Mouse (Mus musculus) midbrain, embryonic 15.5 days (tissue): ENCODE data around the gene Pgpep1l. TPM values are rescaled to one million over a fixed set of nuclear protein-coding genes. Genes with fewer than 3 reads are reported as not detected.
A peak's percentile ranks its signal among the peaks of the same experiment; 100 is the strongest.

Experiments used
- ATAC-seq: fragments of 200-750 bp; cut with Nextera tagmentation; replicated peaks from 2 replicates; pipeline ENCODE4 v1.8.0; 2017; ENCODE audit warnings: moderate TSS enrichment
- H3K27ac ChIP-seq: fragments of 300-500 bp; sonication (generic); 2 replicates; pipeline ENCODE4 v1.5.1; 2015; ENCODE audit warnings: mild to moderate bottlenecking, inconsistent platforms
- H3K27me3 ChIP-seq: fragments of 300-500 bp; sonication (generic); replicated peaks from 2 replicates; pipeline ENCODE4 v1.6.1; 2015; ENCODE audit warnings: inconsistent platforms
- H3K36me3 ChIP-seq: fragments of 300-500 bp; sonication (generic); replicated peaks from 2 replicates; pipeline ENCODE4 v1.6.1; 2015; ENCODE audit warnings: inconsistent platforms
- H3K4me1 ChIP-seq: fragments of 300-500 bp; sonication (generic); 2 replicates; pipeline ENCODE4 v1.6.1; 2015; ENCODE audit warnings: inconsistent platforms
- H3K4me2 ChIP-seq: fragments of 300-500 bp; sonication (generic); 2 replicates; pipeline ENCODE4 v1.6.1; 2015; ENCODE audit warnings: inconsistent platforms, mild to moderate bottlenecking, moderate library complexity
- H3K4me3 ChIP-seq: fragments of 300-500 bp; sonication (generic); 2 replicates; pipeline ENCODE4 v1.5.1; 2015; ENCODE audit warnings: mild to moderate bottlenecking, inconsistent platforms
- H3K9ac ChIP-seq: fragments of 300-500 bp; sonication (generic); 2 replicates; pipeline ENCODE4 v1.6.1; 2015; ENCODE audit warnings: mild to moderate bottlenecking, inconsistent platforms
- H3K9me3 ChIP-seq: fragments of 300-500 bp; sonication (generic); 2 replicates; pipeline ENCODE4 v1.6.1; 2016; ENCODE audit warnings: inconsistent platforms
- WGBS: fragments of 180-500 bp; shearing (Covaris S2); methylation state at CpG from one replicate; pipeline ENCODE4 v1.1.7; 2015; ENCODE audit warnings: mixed read lengths; 5-methylcytosine and 5-hydroxymethylcytosine counted together
- polyA plus RNA-seq: library from polyadenylated mRNA; unstranded; fragments of >200 nt; fragmentation: Nextera tagmentation; extraction: Ambion mirVana; gene quantifications from 2 replicates; pipeline ENCODE4 v1.2.1, GENCODE M21; 2015

The Pgpep1l gene
- not detected in 2 replicates for polyA plus RNA-seq

DNA sequence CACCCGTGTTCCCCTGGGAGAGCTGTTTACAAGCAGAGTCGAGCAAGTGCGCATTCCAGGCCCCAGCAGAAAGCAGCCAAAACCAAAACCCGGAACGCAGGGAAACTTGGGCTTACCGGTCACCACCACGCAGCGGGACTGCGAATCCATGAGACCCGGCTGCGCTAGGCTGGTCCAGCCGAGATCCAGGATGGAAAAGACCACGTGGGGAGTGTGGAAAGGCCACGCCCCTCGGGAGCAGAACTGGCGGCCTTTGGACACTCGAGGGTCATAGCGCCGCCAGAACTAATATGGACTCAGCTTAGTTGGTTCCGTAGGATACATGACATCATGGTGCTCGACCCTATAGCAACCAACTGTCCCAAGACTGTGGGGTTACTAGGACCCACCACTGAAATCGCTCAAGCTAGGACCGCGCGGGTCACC is at the start of gene Pgpep1l:
TSS of gene Pgpep1l (minus strand) at position 206 of the 426 bp plus-strand sequence.
- ATAC-seq, result peak; percentile 66; the same call in 1 of the 2 replicates
- H3K27ac ChIP-seq, result no peak within 1 kb of the TSS
- peak within 1 kb of the TSS; percentile 56 for H3K4me2 ChIP-seq
- WGBS, result 9% methylated on average over 25 of the region's 25 CpGs
- H3K9ac ChIP-seq, result no peak within 1 kb of the TSS; the same call in 1 of the 2 replicates
- H3K4me1 ChIP-seq, result peaks cover 16% of the 10 kb centered on the region
- peak within 1 kb of the TSS; percentile 27 for H3K4me3 ChIP-seq
- no peaks in the 10 kb centered on the region for H3K36me3 ChIP-seq
- 0 out of 2 replicates have a peak, but pooled peaks cover 3% of the 10 kb centered on the region for H3K27me3 ChIP-seq
- H3K9me3 ChIP-seq, result no peaks in the 10 kb centered on the region

DNA sequence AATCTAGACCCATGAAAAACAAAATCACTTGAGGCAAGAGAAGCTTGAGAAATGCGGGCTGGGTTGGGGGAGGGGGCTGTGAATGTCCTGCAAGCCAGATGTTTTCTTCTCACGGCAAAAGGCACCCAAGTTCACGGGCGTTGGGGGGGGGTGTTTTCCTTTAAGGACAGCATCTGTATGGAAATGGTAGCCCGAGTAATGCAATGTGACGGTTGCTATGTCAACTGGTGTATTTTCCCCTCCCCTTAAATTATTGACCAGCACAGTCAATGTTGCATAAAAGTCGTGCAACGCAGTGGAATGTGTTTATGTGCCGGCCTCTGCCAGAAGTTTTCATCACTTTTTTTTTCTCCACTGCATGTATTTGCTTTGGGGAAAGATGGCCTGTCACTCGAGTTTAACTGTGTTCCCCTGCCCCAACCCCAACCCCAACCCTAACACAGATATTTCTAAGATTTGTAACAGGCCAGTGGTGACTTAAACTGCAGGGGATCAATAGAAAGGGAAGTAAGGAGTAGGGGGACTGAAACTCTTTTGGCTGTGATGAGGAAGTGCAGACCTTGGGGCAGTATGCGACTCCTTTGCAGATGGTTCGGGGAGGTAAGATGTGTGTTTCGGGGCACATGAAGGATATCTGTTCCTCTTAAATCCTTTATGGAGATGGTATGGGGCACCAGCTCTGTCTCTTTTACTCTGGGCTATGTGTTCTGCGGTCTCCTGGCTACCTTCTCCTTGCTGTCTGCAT is 49.2 kb upstream of the Pgpep1l start:
- no peaks in the 10 kb centered on the region for H3K27me3 ChIP-seq
- no peak for ATAC-seq
- H3K36me3 ChIP-seq, result no peaks in the 10 kb centered on the region
- no peaks in the 10 kb centered on the region for H3K4me1 ChIP-seq
- H3K9me3 ChIP-seq, result no peaks in the 10 kb centered on the region
- H3K9ac ChIP-seq, result no peak overlapping the region
- WGBS, result 67% methylated on average over 14 of the region's 14 CpGs
- H3K4me2 ChIP-seq, result no peak overlapping the region
- H3K4me3 ChIP-seq, result no peak overlapping the region
- H3K27ac ChIP-seq, result no peak overlapping the region

DNA sequence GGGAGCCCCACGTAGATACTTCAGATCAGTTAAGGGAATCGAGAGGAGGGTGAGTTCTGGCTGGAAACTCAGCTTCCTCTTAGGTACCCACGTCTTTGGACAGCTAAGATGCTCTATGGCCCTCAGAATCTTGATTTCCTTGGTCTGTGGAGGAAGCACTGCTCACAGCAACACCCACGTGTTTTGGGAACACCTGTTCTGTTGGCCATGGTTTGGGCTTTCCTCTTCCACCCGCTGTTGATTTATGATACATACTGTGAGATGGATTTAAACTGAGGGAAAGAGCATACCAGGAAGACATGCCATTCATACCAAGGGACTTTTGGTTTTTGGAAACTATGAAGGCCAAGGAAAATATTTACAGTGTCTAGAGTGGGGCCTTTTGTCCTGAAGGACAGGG is 48.4 kb upstream of the Pgpep1l start:
- Histone ChIP-seq H3K4me1 (no peaks in the 10 kb centered on the region), H3K27ac (no peak overlapping the region), H3K9ac (no peak overlapping the region), H3K9me3 (no peaks in the 10 kb centered on the region), H3K4me3 (no peak overlapping the region), H3K27me3 (no peaks in the 10 kb centered on the region), H3K36me3 (no peaks in the 10 kb centered on the region), H3K4me2 (no peak overlapping the region)
- no peak for ATAC-seq
- 88% methylated on average over 5 of the region's 5 CpGs for WGBS

DNA sequence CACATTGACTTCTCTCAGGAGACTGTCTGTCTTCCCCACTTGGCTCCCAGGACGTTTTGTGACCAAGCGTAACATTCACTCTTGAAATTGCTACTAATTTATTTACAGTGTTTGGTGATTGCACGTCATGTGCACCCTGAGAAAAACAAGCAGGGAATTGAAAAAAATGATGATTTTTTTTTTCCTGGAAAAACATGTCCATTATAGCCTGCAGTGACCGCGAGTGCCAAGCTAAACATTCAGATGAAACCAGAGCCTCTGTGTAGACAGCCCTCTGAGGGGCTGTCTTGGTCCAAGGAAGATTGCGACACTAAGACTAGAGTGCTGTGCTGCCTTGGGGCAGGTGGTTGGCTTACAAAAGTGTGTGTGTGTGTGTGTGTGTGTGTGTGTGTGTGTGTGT is 47.4 kb upstream of the Pgpep1l start:
- 87% methylated on average over 6 of the region's 6 CpGs for WGBS
- ATAC-seq, result no peak
- H3K4me2 ChIP-seq, result no peak overlapping the region

DNA sequence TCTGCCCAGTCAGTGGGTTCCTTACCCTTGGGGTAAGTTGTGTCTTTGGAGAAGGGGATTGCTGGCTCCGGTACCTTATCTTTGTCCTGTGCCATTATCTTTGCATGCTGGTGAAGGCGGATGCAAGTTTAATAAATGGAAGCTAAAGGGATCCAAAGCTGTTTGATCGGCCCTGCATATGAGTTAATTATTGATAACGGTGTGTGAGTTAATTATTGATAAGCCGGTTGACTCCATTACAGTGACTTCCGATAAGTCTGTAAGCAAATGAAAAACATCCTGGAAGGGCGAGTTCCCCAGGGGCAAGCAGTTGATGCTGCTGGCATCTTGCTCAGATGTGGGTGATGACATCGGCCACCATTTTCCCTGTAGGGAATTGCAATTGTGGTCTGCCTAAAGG is 42.7 kb upstream of the Pgpep1l start:
- H3K36me3 ChIP-seq, result no peaks in the 10 kb centered on the region

More for the DNA sequence above, 47.4 kb upstream of the Pgpep1l start:
- no peak overlapping the region for H3K4me3 ChIP-seq
- no peaks in the 10 kb centered on the region for H3K27me3 ChIP-seq
- H3K4me1 ChIP-seq, result no peaks in the 10 kb centered on the region
- H3K36me3 ChIP-seq, result no peaks in the 10 kb centered on the region
- H3K9ac ChIP-seq, result no peak overlapping the region
- H3K27ac ChIP-seq, result no peak overlapping the region
- H3K9me3 ChIP-seq, result no peaks in the 10 kb centered on the region

DNA sequence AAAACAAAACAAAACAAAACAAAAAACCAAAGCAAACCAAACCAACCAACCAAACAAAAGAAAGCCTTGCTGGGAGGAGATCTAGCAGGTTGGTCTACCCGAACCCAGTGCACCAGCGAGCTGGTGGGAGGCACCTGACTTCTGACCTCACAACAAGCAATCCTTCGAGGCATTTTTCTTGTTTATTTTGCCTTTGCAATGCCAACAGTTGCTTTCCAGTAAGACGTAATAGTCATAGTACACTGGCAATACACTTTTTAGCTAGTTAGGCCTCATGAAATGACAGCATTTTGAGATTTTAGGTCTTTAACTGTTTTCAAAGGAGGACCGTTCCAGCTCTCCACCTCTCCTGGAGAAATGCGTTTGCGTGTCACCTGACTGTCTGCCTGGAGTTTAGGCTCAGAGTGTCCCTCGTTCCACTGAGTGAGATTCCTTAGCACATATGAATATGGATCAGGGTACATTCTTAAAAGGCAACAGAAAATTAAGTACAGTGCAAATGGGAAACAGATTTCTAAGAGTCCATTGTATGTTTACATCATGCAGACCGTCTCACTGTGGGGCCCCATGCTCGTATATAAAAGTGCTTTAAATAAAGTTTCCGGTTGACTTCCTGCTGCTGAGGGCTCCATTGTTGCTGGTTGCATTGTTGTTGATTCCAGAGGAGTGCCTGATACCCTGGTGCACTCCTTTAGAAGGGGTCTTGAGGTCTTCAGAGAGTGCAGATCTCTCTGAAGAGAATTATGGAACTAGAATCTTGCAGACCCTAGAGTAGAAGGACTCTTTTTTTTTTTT is 41.9 kb upstream of the Pgpep1l start:
- no peaks in the 10 kb centered on the region for H3K9me3 ChIP-seq
- WGBS, result 60% methylated on average over 11 of the region's 11 CpGs
- H3K27ac ChIP-seq, result no peak overlapping the region

More for the DNA sequence above, 42.7 kb upstream of the Pgpep1l start:
- 83% methylated on average over 8 of the region's 8 CpGs for WGBS
- H3K9me3 ChIP-seq, result no peaks in the 10 kb centered on the region
- H3K27ac ChIP-seq, result no peak overlapping the region
- H3K9ac ChIP-seq, result no peak overlapping the region
- no peak for ATAC-seq
- H3K4me3 ChIP-seq, result no peak overlapping the region
- no peak overlapping the region for H3K4me2 ChIP-seq
- 0 out of 2 replicates have a peak, but pooled peaks cover 4% of the 10 kb centered on the region for H3K4me1 ChIP-seq
- no peaks in the 10 kb centered on the region for H3K27me3 ChIP-seq

DNA sequence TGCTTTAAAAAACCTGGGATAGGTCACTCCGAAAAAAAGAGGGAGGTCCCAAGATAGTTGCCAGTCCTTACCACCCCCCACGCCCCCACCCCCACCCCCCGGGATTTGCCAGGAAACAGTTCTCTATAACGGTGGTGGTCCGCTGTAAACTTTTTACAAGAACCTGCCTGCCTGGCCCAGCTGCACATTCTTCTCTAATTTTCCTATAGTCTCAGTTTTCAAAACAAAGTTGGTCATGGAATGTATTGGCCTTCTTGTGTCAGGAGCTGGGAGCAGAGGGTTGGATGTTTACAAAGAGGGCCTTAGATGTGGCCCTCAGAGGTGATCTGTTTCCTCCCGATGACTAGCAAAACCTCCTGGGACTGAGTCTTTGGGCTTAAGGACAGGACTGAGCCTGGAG is 39.7 kb upstream of the Pgpep1l start:
- H3K27ac ChIP-seq, result no peak overlapping the region
- H3K9me3 ChIP-seq, result no peaks in the 10 kb centered on the region
- no peak for ATAC-seq
- no peak overlapping the region for H3K9ac ChIP-seq
- H3K4me3 ChIP-seq, result no peak overlapping the region
- H3K4me2 ChIP-seq, result no peak overlapping the region
- WGBS, result 78% methylated on average over 6 of the region's 6 CpGs
- 0 out of 2 replicates have a peak, but pooled peaks cover 4% of the 10 kb centered on the region for H3K4me1 ChIP-seq
- no peaks in the 10 kb centered on the region for H3K36me3 ChIP-seq
- H3K27me3 ChIP-seq, result no peaks in the 10 kb centered on the region

More for the DNA sequence above, 41.9 kb upstream of the Pgpep1l start:
- Histone ChIP-seq H3K4me3 (no peak overlapping the region), H3K36me3 (no peaks in the 10 kb centered on the region), H3K4me1 (0 out of 2 replicates have a peak, but pooled peaks cover 4% of the 10 kb centered on the region), H3K9ac (no peak overlapping the region), H3K27me3 (no peaks in the 10 kb centered on the region), H3K4me2 (no peak overlapping the region)
- ATAC-seq, result no peak

DNA sequence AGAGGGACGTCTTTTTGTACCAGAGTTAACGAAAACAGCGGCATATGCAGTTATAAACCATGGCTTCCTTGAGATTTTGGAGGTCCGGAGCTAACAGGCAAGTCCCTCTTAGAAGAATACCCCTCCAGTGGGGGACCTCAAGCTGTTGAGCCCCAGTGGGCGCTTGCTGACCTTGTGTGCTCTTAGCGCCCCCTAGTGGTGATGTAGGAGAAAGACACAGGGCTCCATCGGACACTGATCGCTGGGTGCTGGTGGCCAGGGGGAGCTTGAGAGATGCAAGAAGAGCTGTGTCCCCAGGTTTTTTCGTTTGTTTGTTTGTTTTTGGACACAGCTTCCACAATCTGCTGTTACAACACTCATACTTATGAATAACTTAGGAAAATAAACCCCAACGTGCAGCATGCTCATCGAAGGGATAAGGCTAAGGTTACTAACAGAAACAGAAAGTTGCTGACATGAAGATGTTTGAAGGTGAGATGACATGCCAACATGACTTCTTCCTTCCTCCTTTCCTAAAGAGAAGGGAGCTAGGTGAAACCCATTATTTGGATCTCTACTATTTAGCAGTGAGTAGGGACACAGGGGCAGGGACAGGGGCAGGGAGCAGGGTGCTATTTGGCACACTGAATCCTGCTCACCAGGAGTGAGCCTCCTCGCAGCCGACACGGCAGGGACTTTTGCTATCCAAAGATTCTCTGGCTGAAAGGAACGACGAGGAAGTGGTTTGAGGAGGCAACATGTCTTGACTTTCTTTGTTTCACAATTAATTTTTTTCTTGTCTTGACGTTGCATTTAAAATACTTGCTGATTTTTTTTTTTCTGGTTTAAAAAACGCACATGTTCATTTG is 38.8 kb upstream of the Pgpep1l start:
- Histone ChIP-seq H3K36me3 (no peaks in the 10 kb centered on the region), H3K9ac (no peak overlapping the region), H3K4me2 (peak overlapping the region; percentile 29), H3K27ac (no peak overlapping the region), H3K4me1 (0 out of 2 replicates have a peak, but pooled peaks cover 4% of the 10 kb centered on the region), H3K9me3 (no peaks in the 10 kb centered on the region), H3K27me3 (no peaks in the 10 kb centered on the region), H3K4me3 (no peak overlapping the region)
- 32% methylated on average over 18 of the region's 18 CpGs for WGBS
- ATAC-seq, result peak; percentile 79

DNA sequence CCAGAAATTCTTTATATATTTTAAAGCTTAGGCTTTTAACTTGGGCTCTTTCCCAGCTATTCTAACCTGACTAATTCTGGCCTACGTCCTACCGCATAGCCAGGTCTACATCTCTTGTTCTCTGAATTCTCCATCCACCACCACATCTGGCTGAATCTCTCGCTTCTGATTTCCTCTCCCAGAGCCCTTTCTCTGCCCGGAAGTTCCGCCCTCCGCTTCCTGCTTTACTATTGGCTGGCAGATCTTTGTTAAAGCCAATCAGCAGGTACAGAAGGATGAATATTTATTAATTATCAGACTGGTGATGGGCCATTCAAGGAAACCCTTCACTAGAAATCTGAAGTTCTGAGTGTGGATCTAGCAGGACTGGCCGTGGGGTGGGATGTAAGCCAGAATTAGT is 37.1 kb upstream of the Pgpep1l start:
- Histone ChIP-seq H3K36me3 (no peaks in the 10 kb centered on the region), H3K9me3 (no peaks in the 10 kb centered on the region), H3K9ac (no peak overlapping the region), H3K27ac (no peak overlapping the region), H3K4me2 (no peak overlapping the region), H3K27me3 (no peaks in the 10 kb centered on the region), H3K4me1 (0 out of 2 replicates have a peak, but pooled peaks cover 4% of the 10 kb centered on the region), H3K4me3 (no peak overlapping the region)
- ATAC-seq, result no peak
- 79% methylated on average over 7 of the region's 7 CpGs for WGBS

DNA sequence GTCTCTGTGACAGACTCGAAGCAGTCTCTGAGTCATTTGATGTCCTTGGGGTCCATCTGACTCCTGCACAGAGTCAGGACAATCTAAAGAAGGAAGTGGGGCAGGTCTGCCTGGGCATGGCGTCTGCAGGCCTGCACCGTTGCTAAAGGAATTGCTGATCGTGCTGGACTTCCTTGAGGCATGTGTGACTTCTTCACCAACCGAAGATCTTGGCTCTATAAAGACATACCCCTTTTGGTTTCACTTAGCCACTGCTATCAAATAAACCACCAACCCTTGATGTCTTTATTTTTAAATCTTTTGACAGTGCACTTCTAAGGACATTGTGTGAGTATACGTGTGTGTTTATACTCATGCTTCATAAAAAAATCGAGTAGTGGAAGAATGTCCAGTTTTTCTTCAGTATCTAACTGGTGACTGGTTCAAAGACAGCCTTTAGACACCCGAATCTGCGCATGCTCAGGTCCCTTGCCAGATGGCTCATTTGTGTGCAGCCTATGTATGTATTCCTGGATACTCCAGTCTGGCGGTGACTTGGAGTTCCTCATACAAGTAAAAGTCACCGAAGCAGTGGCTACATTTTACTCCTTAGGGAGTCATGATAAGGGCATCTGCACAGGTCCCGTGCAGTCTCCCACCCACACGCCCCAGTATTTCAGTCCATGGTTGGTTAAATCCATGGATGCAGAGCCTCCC is 34.5 kb upstream of the Pgpep1l start:
- Histone ChIP-seq H3K27me3 (no peaks in the 10 kb centered on the region), H3K9me3 (no peaks in the 10 kb centered on the region), H3K4me3 (no peak overlapping the region), H3K36me3 (no peaks in the 10 kb centered on the region), H3K4me2 (no peak overlapping the region), H3K27ac (no peak overlapping the region), H3K4me1 (0 out of 2 replicates have a peak, but pooled peaks cover 4% of the 10 kb centered on the region), H3K9ac (no peak overlapping the region)
- ATAC-seq, result no peak
- 81% methylated on average over 13 of the region's 13 CpGs for WGBS

DNA sequence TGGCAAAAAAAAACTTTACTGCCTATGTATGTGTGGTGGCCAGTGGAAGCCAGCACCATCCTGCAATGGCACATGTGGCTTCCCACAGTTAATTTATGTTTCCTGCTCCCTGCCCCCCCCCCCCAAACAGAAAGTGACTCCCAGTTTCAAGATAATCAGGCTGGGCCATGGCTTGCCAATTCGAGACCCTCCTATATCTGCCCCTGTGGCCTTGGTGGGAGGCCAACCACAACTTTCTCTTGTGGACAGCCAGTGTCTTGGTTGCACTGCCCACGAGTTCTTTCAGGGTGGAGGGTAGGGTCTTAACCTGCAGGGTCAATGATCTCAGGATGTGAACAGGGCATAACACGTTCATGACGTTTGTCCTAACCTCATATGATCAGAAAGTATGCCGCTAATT is 32.5 kb upstream of the Pgpep1l start:
- H3K27ac ChIP-seq, result no peak overlapping the region
- H3K27me3 ChIP-seq, result no peaks in the 10 kb centered on the region
- no peak overlapping the region for H3K4me2 ChIP-seq
- WGBS, result 96% methylated on average over 5 of the region's 5 CpGs
- no peak overlapping the region for H3K9ac ChIP-seq
- no peak overlapping the region for H3K4me3 ChIP-seq
- ATAC-seq, result no peak
- H3K4me1 ChIP-seq, result no peaks in the 10 kb centered on the region
- H3K9me3 ChIP-seq, result no peaks in the 10 kb centered on the region
- no peaks in the 10 kb centered on the region for H3K36me3 ChIP-seq
